In genomic region chr3:103374028-103374427, GRCm38 (mm10) we compare ENCODE assay signal across 8 mouse cellular contexts.
DNase-seq lines count a peak whose midpoint lies in the region; ATAC-seq lines count a peak whose summit lies in the region.

No protein-coding gene starts in this region.

- intact Hi-C loops in heart, postnatal 14 days (cut with DNase I), result loop anchor here (10.0 kb wide), 1 partner anchor 139 kb away; no protein-coding TSS in a partner anchor

- peak; percentile 25 for DNase-seq in ovary, postnatal 14 days (ENCODE audit: low spot score)
- no peak for DNase-seq in ovary, postnatal 10 days (ENCODE audit: low spot score)
- peak; percentile 61 to 73 for DNase-seq in cerebellum, postnatal 25 days
- DNase-seq in heart, postnatal 14 days, result peak; percentile 27 to 66
- DNase-seq in liver, result peak; percentile 70
- peak; percentile 61 for DNase-seq in neural tube, embryonic 11.5 days (ENCODE audit: low spot score)
- DNase-seq in thymus, postnatal 25 days, result peak; percentile 82

- no peak overlapping the region for H3K4me3 ChIP-seq in neural tube, embryonic 11.5 days (ENCODE audit: low read depth, low read length)

- H3K9me3 ChIP-seq in neural tube, embryonic 11.5 days (ENCODE audit: control insufficient read depth, low read length), result no peaks in the 10 kb centered on the region

- no peak overlapping the region for H3K27ac ChIP-seq in neural tube, embryonic 11.5 days (ENCODE audit: low read depth, low read length)

- peak; percentile 50 for ATAC-seq in activated CD4-positive, CD25-positive, alpha-beta regulatory T cell, adult 4 months
- ATAC-seq in neural tube, embryonic 11.5 days (ENCODE audit: insufficient read depth, low FRiP score, low TSS enrichment), result no peak

- 42% methylated on average over 8 of the region's 8 CpGs for WGBS in neural tube, embryonic 11.5 days

- H3K4me1 ChIP-seq in neural tube, embryonic 11.5 days (ENCODE audit: control insufficient read depth, insufficient read depth, low read length), result 0 out of 2 replicates have a peak, but pooled peaks cover 2% of the 10 kb centered on the region

- H3K9ac ChIP-seq in neural tube, embryonic 11.5 days (ENCODE audit: low read length), result no peak overlapping the region

- H3K27me3 ChIP-seq in neural tube, embryonic 11.5 days (ENCODE audit: control insufficient read depth, insufficient read depth, low read length), result no peaks in the 10 kb centered on the region

- H3K36me3 ChIP-seq in neural tube, embryonic 11.5 days (ENCODE audit: control insufficient read depth, insufficient read depth, low read length), result no peaks in the 10 kb centered on the region

- H3K4me2 ChIP-seq in neural tube, embryonic 11.5 days (ENCODE audit: low read depth), result no peak overlapping the region
